Mouse (Mus musculus) heart, embryonic 14.5 days (tissue): Measurements from ENCODE around the gene Slx4. TPM values are rescaled to one million over a fixed set of nuclear protein-coding genes. Genes with fewer than 3 reads are reported as not detected.
A peak's percentile ranks its signal among the peaks of the same experiment; 100 is the strongest.

Experiments
- ATAC-seq: fragments of 200-750 bp; cut with Nextera tagmentation; 2 replicates; pipeline ENCODE4 v1.8.0; 2017; ENCODE audit warnings: low read depth, moderate TSS enrichment; ENCODE audit not compliant: insufficient number of reproducible peaks, insufficient read depth, low FRiP score
- H3K27ac ChIP-seq, 2 experiments: fragments of 200-500 bp in 1 of 2; fragments of 300-500 bp in 1 of 2; sonication (generic) in 1 of 2; replicated peaks in 1 of 2; 2 replicates each; pipeline ENCODE4 v1.5.1; 2012 to 2014; ENCODE audit warnings: low read depth in 2 of 2, low read length in 2 of 2, control low read depth in 1 of 2, mild to moderate bottlenecking in 1 of 2, mixed read lengths in 1 of 2; ENCODE audit not compliant: control insufficient read depth in 1 of 2, insufficient read depth in 1 of 2
- H3K27me3 ChIP-seq: fragments of 300-500 bp; sonication (generic); 2 replicates; pipeline ENCODE4 v1.6.1; 2014; ENCODE audit warnings: mild to moderate bottlenecking, low read length, control low read depth; ENCODE audit not compliant: control insufficient read depth, insufficient read depth
- H3K36me3 ChIP-seq: fragments of 300-500 bp; sonication (generic); 2 replicates; pipeline ENCODE4 v1.6.1; 2014; ENCODE audit warnings: mild to moderate bottlenecking, control low read depth, low read length, mixed read lengths; ENCODE audit not compliant: control insufficient read depth, insufficient read depth
- H3K4me1 ChIP-seq, 2 experiments: fragments of 200-500 bp in 1 of 2; fragments of 300-500 bp in 1 of 2; sonication (generic) in 1 of 2; 2 replicates each; pipeline ENCODE4 v1.6.1; 2012 to 2014; ENCODE audit warnings: low read length in 2 of 2, control low read depth in 1 of 2, mixed read lengths in 1 of 2; ENCODE audit not compliant: control insufficient read depth in 2 of 2, insufficient read depth in 2 of 2
- H3K4me2 ChIP-seq: fragments of 300-500 bp; sonication (generic); 2 replicates; pipeline ENCODE4 v1.6.1; 2014; ENCODE audit warnings: mild to moderate bottlenecking, low read length
- H3K4me3 ChIP-seq, 2 experiments: fragments of 200-500 bp in 1 of 2; fragments of 300-500 bp in 1 of 2; sonication (generic) in 1 of 2; 2 replicates each; pipeline ENCODE4 v1.5.1; 2012 to 2014; ENCODE audit warnings: low read length in 2 of 2, mild to moderate bottlenecking in 2 of 2, control low read depth in 1 of 2, low read depth in 1 of 2, moderate library complexity in 1 of 2; ENCODE audit not compliant: control insufficient read depth in 1 of 2, insufficient read depth in 1 of 2
- H3K9ac ChIP-seq: fragments of 300-500 bp; sonication (generic); 2 replicates; pipeline ENCODE4 v1.6.1; 2014; ENCODE audit warnings: mild to moderate bottlenecking, low read length
- H3K9me3 ChIP-seq: fragments of 300-500 bp; sonication (generic); 2 replicates; pipeline ENCODE4 v1.6.1; 2016; ENCODE audit warnings: low read length, control low read depth; ENCODE audit not compliant: control insufficient read depth
- WGBS: fragments of 180-500 bp; shearing (Covaris S2); extraction: QIAGEN DNeasy Blood & Tissue Kit; methylation state at CpG from one replicate; pipeline ENCODE4 v1.1.7; 2014; 5-methylcytosine and 5-hydroxymethylcytosine counted together
- polyA plus RNA-seq: library from polyadenylated mRNA; unstranded; fragments of >200 nt; fragmentation: Nextera tagmentation; extraction: Ambion mirVana; gene quantifications from 2 replicates; pipeline ENCODE4 v1.2.1, GENCODE M21; 2014

Slx4 gene
- polyA plus RNA-seq: 11.0 and 11.2 TPM in 2 replicates

DNA sequence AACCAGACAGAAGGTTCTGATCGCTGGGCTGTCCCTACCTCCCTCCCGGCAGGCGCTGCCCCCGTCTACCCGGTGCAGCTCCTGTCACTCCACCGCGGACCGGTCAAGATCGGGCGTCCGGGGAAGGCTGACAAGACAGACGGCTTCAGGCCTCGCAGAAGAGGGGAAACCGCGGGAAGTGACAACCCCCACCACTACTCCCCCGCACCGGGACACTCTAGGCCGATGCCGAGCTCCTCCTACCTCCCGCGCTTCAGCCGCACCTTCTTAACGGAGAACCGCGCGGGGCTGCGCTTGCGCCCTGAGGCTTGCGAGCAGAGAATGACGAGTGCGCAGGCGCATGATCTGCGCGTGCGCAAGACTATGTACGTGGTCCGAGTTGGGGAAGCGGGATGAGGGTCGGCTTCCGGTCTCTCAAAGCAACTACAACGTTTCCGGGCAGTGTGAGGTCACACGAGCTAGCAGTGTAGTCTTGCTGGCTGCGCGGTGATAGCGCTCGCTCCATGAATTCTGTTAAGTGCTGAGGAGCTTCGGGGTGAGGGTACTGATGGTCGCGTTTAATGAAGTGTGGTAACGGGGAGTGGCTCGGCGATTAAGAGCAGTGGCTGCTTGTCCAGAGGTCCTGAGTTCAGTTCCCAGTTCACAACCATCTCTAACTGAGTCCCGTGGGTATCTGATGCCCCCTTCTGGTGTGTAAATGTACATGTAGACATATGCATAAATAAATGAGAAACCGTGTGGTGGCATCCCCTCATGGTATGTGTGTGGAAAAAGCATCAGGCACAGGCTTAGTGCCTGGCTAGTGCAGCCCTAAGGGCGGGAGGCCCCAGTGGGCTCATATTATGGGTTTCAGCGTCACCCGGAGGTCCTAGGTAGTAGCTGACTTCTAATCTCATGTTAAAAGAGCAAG is at the start of gene Slx4:
Gene Slx4, minus strand, starts transcription at position 282 of the 910 bp plus-strand sequence.
- ATAC-seq: peak; percentile 98
- WGBS: 1% methylated on average over 58 of the region's 58 CpGs
- H3K4me2 ChIP-seq: peak within 1 kb of the TSS; percentile 94

DNA sequence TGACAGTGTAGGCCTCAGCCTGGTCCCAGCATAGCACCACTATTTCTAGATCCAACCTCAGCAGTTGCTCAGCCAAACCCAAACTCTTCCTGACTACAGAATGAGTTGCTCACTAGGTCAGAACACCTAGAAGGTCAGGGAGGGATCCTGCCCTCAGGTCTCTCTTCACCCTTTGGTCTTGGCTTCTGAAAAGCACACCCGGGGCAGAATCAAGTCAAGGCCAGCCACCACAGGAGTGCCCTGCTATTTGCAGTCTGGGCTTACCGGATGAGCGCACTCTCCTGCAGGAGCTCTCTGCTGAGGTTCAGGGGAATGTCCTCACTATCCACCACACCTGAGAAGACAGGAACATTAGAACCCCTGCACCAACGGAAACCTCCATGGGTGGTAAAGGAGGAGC is 49.0 kb upstream of the Slx4 start:
- no peak for ATAC-seq
- no peak overlapping the region for H3K4me3 ChIP-seq
- H3K27me3 ChIP-seq: no peaks in the 10 kb centered on the region
- no peak overlapping the region for H3K4me2 ChIP-seq
- H3K9me3 ChIP-seq: no peaks in the 10 kb centered on the region
- peaks cover 92% of the 10 kb centered on the region for H3K36me3 ChIP-seq
- WGBS: 92% methylated on average over 4 of the region's 4 CpGs
- no peak overlapping the region for H3K27ac ChIP-seq
- no peak overlapping the region for H3K9ac ChIP-seq
- H3K4me1 ChIP-seq: no peaks in the 10 kb centered on the region

More for the DNA sequence above, at the start of gene Slx4:
- H3K9me3 ChIP-seq: no peaks in the 10 kb centered on the region
- H3K36me3 ChIP-seq: peaks cover 29% of the 10 kb centered on the region
- H3K9ac ChIP-seq: peak within 1 kb of the TSS; percentile 92
- peak within 1 kb of the TSS; percentile 91 to 93 for H3K27ac ChIP-seq
- no peaks in the 10 kb centered on the region for H3K27me3 ChIP-seq
- H3K4me3 ChIP-seq: peak within 1 kb of the TSS; percentile 73 to 75
- H3K4me1 ChIP-seq: peaks cover 0 to 10% of the 10 kb centered on the region in 2 experiments; a peak in 2 of 4 replicates

DNA sequence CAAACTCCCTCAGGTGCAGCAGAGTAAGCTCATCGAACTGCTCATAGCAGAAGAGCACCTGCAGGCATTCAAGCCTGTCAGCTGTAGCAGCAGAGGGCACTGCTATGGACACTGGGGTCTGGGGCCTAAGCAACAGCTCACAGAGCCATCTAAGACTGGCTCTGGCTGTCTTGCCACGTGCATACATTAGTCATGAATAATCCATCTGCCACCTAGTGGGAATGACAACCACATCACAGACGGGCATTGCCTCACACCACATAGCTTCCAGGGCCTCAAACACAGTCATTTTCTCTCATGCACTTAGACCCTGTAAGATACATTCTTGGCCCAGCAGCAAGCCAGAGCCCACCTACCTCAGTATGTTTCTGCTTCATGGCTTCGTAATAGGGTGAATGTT is 42.0 kb upstream of the Slx4 start:
- 78% methylated on average over 4 of the region's 4 CpGs for WGBS
- no peaks in the 10 kb centered on the region for H3K9me3 ChIP-seq
- H3K27me3 ChIP-seq: no peaks in the 10 kb centered on the region
- H3K36me3 ChIP-seq: peaks cover 100% of the 10 kb centered on the region
- H3K4me2 ChIP-seq: no peak overlapping the region
- ATAC-seq: no peak
- H3K4me3 ChIP-seq: no peak overlapping the region
- no peak overlapping the region for H3K9ac ChIP-seq
- H3K4me1 ChIP-seq: no peaks in the 10 kb centered on the region
- no peak overlapping the region for H3K27ac ChIP-seq

DNA sequence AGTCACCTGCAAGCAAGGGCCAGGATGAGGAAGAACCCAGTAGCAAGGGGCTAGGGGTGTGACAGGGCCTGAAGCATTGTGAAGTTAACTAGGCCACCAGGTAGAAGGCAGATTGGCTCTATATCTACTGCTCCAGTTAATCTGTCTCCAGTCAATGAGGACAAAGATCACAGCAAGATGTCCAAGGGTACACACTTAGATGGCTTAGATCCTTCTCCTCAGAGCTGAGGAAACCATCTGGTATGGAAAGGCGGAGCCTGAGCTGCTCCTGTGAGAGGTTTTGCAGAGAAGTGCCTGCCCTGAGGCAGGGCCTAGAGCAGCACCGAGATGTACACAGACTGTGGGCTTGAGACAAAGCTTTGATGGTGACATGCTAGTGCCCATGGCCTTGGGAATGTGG is 40.5 kb upstream of the Slx4 start:
- Histone ChIP-seq H3K36me3 (peaks cover 100% of the 10 kb centered on the region), H3K4me3 (no peak overlapping the region)
- 89% methylated on average over 2 of the region's 2 CpGs for WGBS

DNA sequence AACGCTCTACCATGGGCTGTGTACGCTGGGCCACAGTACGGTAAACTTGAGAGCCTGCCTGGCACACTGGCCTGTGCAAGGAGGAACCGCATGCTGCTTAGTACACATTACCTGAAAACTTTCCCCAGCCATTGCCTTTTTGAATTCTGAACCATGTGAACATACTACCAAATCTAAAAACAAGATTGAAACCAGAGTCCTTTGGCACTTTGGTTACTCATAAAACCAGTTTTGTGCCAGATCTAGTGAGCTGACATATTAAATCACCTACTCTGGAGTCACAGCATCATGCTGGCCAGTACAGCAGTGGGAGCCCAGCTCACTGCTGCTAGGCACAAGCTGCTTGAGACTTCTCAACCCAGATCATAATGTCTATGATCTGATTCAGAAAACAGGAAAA is 38.1 kb upstream of the Slx4 start:
- ATAC-seq: no peak
- WGBS: 99% methylated on average over 4 of the region's 4 CpGs
- no peak overlapping the region for H3K4me2 ChIP-seq

More for the DNA sequence above, 40.5 kb upstream of the Slx4 start:
- Histone ChIP-seq H3K4me2 (no peak overlapping the region), H3K27me3 (no peaks in the 10 kb centered on the region), H3K4me1 (no peaks in the 10 kb centered on the region), H3K27ac (no peak overlapping the region), H3K9me3 (no peaks in the 10 kb centered on the region), H3K9ac (no peak overlapping the region)
- no peak for ATAC-seq

DNA sequence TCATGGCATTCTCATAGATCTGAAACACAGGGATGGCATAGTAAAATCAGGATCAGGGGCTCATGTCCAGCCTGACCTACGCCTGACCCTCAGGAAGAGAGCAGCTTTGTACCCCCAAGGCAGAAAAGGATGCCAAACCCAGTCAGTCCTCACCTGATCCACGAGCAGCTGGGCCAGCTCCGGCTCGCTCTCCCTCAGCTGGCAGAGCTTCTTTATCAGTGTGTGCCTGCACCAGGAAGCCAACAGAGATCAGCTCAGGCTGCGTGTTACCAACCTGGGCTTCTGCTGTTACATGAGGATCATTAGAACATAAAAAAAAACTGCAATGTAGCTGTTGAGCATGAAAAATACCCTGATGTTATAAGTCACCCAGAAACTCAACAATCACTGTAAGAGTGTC is 36.6 kb upstream of the Slx4 start:
- WGBS: 91% methylated on average over 5 of the region's 5 CpGs
- H3K27me3 ChIP-seq: no peaks in the 10 kb centered on the region
- H3K9ac ChIP-seq: no peak overlapping the region
- H3K4me2 ChIP-seq: no peak overlapping the region
- H3K4me3 ChIP-seq: no peak overlapping the region
- H3K36me3 ChIP-seq: peaks cover 86% of the 10 kb centered on the region
- no peak for ATAC-seq
- H3K9me3 ChIP-seq: no peaks in the 10 kb centered on the region
- no peaks in the 10 kb centered on the region for H3K4me1 ChIP-seq
- H3K27ac ChIP-seq: no peak overlapping the region

More for the DNA sequence above, 38.1 kb upstream of the Slx4 start:
- Histone ChIP-seq H3K9ac (no peak overlapping the region), H3K4me3 (no peak overlapping the region), H3K4me1 (no peaks in the 10 kb centered on the region), H3K27ac (no peak overlapping the region), H3K9me3 (no peaks in the 10 kb centered on the region), H3K27me3 (no peaks in the 10 kb centered on the region), H3K36me3 (peaks cover 100% of the 10 kb centered on the region)

DNA sequence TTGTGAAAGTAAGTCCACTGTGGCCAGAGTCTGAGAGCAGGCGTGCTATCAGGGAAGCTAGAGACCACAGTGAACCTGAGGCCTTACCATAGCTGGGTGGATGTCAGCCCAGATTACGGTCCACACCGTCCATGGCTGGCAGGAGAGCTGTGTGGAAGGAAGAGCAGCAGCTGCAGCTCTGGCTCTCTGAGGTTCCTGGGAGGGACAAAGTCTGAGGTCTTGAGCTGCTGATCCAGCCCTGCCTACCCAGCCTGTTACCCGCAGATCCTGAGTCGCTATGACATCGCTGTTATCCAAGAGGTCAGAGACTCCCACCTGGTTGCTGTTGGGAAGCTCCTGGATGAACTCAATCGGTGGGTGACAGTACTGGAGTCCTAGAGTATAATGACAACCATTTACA is 34.1 kb upstream of the Slx4 start:
- 96% methylated on average over 7 of the region's 7 CpGs for WGBS
- no peak for ATAC-seq
- Histone ChIP-seq H3K9ac (no peak overlapping the region), H3K27ac (no peak overlapping the region), H3K9me3 (no peaks in the 10 kb centered on the region), H3K36me3 (peaks cover 61% of the 10 kb centered on the region), H3K4me3 (no peak overlapping the region), H3K27me3 (no peaks in the 10 kb centered on the region), H3K4me2 (no peak overlapping the region), H3K4me1 (peaks cover 0 to 5% of the 10 kb centered on the region in 2 experiments; a peak in 1 of 4 replicates)
